Mouse (Mus musculus) ES-Bruce4 (cell line): ENCODE data around the gene Slit3. TPM values are rescaled to one million over a fixed set of nuclear protein-coding genes. Genes with fewer than 3 reads are reported as not detected.

ENCODE experiments used
- H3K27ac ChIP-seq: 2 replicates; pipeline ENCODE4 v1.5.1; 2012; ENCODE audit warnings: low read length, inconsistent platforms; ENCODE audit not compliant: insufficient read depth
- H3K27me3 ChIP-seq: 2 replicates; pipeline ENCODE4 v1.6.1; 2012; ENCODE audit warnings: mild to moderate bottlenecking, low read length, inconsistent platforms; ENCODE audit not compliant: control insufficient read depth, poor library complexity, insufficient read depth, severe bottlenecking
- H3K36me3 ChIP-seq: 2 replicates; pipeline ENCODE4 v1.6.1; 2012; ENCODE audit warnings: inconsistent platforms, mild to moderate bottlenecking, low read length, moderate library complexity; ENCODE audit not compliant: control insufficient read depth, poor library complexity, insufficient read depth, severe bottlenecking
- H3K4me1 ChIP-seq: one replicate; pipeline ENCODE4 v1.8.1; 2011; ENCODE audit warnings: low read length; ENCODE audit not compliant: control insufficient read depth, insufficient read depth
- H3K4me3 ChIP-seq: 2 replicates; pipeline ENCODE4 v1.5.1; 2011; ENCODE audit warnings: low read depth, mild to moderate bottlenecking, low read length
- H3K9ac ChIP-seq: 2 replicates; pipeline ENCODE4 v1.6.1; 2012; ENCODE audit warnings: low read depth, mild to moderate bottlenecking, inconsistent platforms; ENCODE audit not compliant: poor library complexity, severe bottlenecking
- H3K9me3 ChIP-seq: replicated peaks from 2 replicates; pipeline ENCODE4 v1.6.1; 2012; ENCODE audit warnings: mild to moderate bottlenecking, low read length, inconsistent platforms; ENCODE audit not compliant: control insufficient read depth, poor library complexity, insufficient read depth, severe bottlenecking
- CTCF ChIP-seq: IDR thresholded peaks from one replicate; pipeline ENCODE4 v1.8.1; 2011; ENCODE audit warnings: low read depth, low read length
- EP300 ChIP-seq: IDR thresholded peaks from 2 replicates; pipeline ENCODE4 v1.6.1; 2011; ENCODE audit warnings: low read depth, low read length; ENCODE audit not compliant: insufficient read depth
- POLR2A ChIP-seq: IDR thresholded peaks from one replicate; pipeline ENCODE4 v1.8.1; 2011; ENCODE audit warnings: low read length; ENCODE audit not compliant: insufficient read depth
- polyA plus RNA-seq: library from polyadenylated mRNA; stranded (reverse); fragments of >200 nt; gene quantifications from 2 replicates; pipeline ENCODE4 v1.2.4, GENCODE M21; 2011; ENCODE audit warnings: low read depth; ENCODE audit not compliant: missing spikeins, insufficient read depth, insufficient read length

Slit3 gene
- polyA plus RNA-seq, 1 experiment, result 2.8 TPM

- no peaks in the 10 kb centered on the region for H3K27me3 ChIP-seq
- H3K4me3 ChIP-seq, result no peak overlapping the region
- no peaks in the 10 kb centered on the region for H3K4me1 ChIP-seq
- H3K9me3 ChIP-seq, result no peaks in the 10 kb centered on the region
- TF ChIP-seq CTCF (no peak), EP300 (no peak)
- H3K9ac ChIP-seq, result no peak overlapping the region
- no peaks in the 10 kb centered on the region for H3K36me3 ChIP-seq
- no peak overlapping the region for H3K27ac ChIP-seq
Measured at GRCm38 (mm10) chr11:35293197-35293596, 172.2 kb downstream of the Slit3 start.

GRCm38 (mm10) chr11:35294670-35295069 lies 173.6 kb downstream of the Slit3 start:
- no peaks in the 10 kb centered on the region for H3K27me3 ChIP-seq
- TF ChIP-seq POLR2A (no peak), CTCF (no peak), EP300 (no peak)
- H3K36me3 ChIP-seq, result no peaks in the 10 kb centered on the region
- no peaks in the 10 kb centered on the region for H3K9me3 ChIP-seq
- no peak overlapping the region for H3K27ac ChIP-seq
- no peaks in the 10 kb centered on the region for H3K4me1 ChIP-seq
- no peak overlapping the region for H3K9ac ChIP-seq
- no peak overlapping the region for H3K4me3 ChIP-seq

- Histone ChIP-seq H3K4me3 (no peak overlapping the region), H3K9ac (no peak overlapping the region), H3K27ac (no peak overlapping the region), H3K36me3 (no peaks in the 10 kb centered on the region), H3K27me3 (no peaks in the 10 kb centered on the region), H3K9me3 (no peaks in the 10 kb centered on the region), H3K4me1 (no peaks in the 10 kb centered on the region)
- TF ChIP-seq EP300 (no peak), POLR2A (no peak), CTCF (no peak)
Measured at GRCm38 (mm10) chr11:35295162-35295799, 174.3 kb downstream of the Slit3 start.

GRCm38 (mm10) chr11:35296803-35297202 lies 175.8 kb downstream of the Slit3 start:
- Histone ChIP-seq H3K9ac (no peak overlapping the region), H3K36me3 (no peaks in the 10 kb centered on the region), H3K4me1 (no peaks in the 10 kb centered on the region), H3K9me3 (no peaks in the 10 kb centered on the region), H3K27ac (no peak overlapping the region), H3K27me3 (no peaks in the 10 kb centered on the region), H3K4me3 (no peak overlapping the region)
- TF ChIP-seq CTCF (no peak), EP300 (no peak)

DNA sequence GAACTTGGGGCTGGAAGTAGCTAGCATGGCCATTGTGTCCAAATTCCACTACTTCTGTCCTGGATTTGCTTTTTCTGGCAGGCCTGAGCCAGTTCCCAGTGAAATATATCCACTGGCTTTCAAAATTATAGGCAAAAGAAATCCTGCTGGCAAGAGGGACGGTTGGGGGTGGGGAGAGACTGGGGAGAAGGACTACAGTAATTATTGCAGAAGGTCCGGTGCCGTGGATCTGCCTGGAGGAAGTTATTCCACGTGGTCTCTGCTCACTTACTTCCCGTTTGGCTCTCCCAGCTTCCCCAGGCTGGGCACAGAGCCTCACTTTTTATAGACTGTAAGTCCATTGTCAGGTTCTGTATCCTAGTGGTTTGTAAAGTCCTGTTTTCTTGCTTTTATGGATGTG lies 176.3 kb downstream of the Slit3 start:
- Histone ChIP-seq H3K9ac (no peak overlapping the region), H3K9me3 (no peaks in the 10 kb centered on the region), H3K27me3 (no peaks in the 10 kb centered on the region), H3K4me1 (no peaks in the 10 kb centered on the region), H3K27ac (no peak overlapping the region), H3K4me3 (no peak overlapping the region), H3K36me3 (no peaks in the 10 kb centered on the region)
- no peak for TF ChIP-seq EP300
- TF ChIP-seq POLR2A, result no peak
- no peak for TF ChIP-seq CTCF

DNA sequence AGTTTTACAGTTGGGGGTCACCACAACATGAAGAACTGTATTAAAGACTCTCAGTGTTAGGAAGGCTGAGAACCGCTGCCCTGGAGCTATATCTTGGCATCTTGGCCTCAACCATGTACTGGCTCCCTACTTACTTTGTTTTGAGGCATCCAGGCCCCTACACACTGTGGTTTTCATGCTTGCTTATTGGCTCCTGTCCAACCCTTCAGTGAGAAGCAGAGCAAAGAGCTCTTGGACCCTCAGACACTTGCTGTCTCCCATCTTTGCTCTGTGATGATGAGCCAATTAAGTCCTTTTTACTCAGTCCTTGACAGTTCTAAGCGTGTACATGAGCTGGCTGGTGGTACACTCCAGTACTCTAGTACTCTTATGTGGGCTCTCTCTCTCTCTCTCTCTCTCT lies 177.5 kb downstream of the Slit3 start:
- no peaks in the 10 kb centered on the region for H3K36me3 ChIP-seq
- TF ChIP-seq POLR2A, result no peak
- TF ChIP-seq EP300, result no peak
- TF ChIP-seq CTCF, result no peak
- no peaks in the 10 kb centered on the region for H3K9me3 ChIP-seq
- no peak overlapping the region for H3K4me3 ChIP-seq
- no peak overlapping the region for H3K27ac ChIP-seq
- no peaks in the 10 kb centered on the region for H3K4me1 ChIP-seq
- H3K9ac ChIP-seq, result no peak overlapping the region
- no peaks in the 10 kb centered on the region for H3K27me3 ChIP-seq
